Mouse (Mus musculus): ENCODE results near the gene Poc1b.

GRCm38 (mm10) chr10:99237205-99237832 is 130.5 kb downstream of the Poc1b start:
- TF ChIP-seq CTCF (IDR thresholded peaks at IDR 0.05; ENCODE audit: control insufficient read depth, insufficient read depth, insufficient read length) (no peak), MAX (IDR thresholded peaks at IDR 0.05) (no peak), MYOG (IDR thresholded peaks at IDR 0.05; ENCODE audit: control insufficient read depth, extremely low read depth, insufficient read length) (no peak), USF1 (IDR thresholded peaks at IDR 0.05; ENCODE audit: low read depth) (no peak), CEBPB (IDR thresholded peaks at IDR 0.05; ENCODE audit: low read depth) (no peak)

All from C2C12 (cell line).